In genomic region chr19:9978431-9978951, GRCm38 (mm10) we compare ENCODE assay signal across 9 mouse cellular contexts. TPM values are rescaled to one million over a fixed set of nuclear protein-coding genes. Genes with fewer than 3 reads are reported as not detected.
DNase-seq lines count a peak whose midpoint lies in the region; ATAC-seq and TF ChIP-seq lines count a peak whose summit lies in the region.
"Had no signal": no experiment of that assay in that cellular context is flagged by ENCODE, and none has a peak within 500 bp of the region (broad histone marks: within the 10 kb centered on the region; RNA-seq: fewer than 3 reads in every experiment).

No protein-coding gene starts in this region.

- no peaks in the 10 kb centered on the region for H3K36me3 ChIP-seq in limb, embryonic 14.5 days (ENCODE audit: control insufficient read depth, insufficient read depth, low read length)
- H3K36me3 ChIP-seq in limb, embryonic 10.5 days = no peaks in the 10 kb centered on the region
- no peaks in the 10 kb centered on the region for H3K36me3 ChIP-seq in kidney, embryonic 16.5 days (ENCODE audit: insufficient read depth, low read length)
- peaks cover under 1% of the 10 kb centered on the region for H3K36me3 ChIP-seq in liver, embryonic 16.5 days (ENCODE audit: control insufficient read depth, insufficient read depth)
- no peaks in the 10 kb centered on the region for H3K36me3 ChIP-seq in neural tube, embryonic 15.5 days

- TF ChIP-seq POLR2A in limb, embryonic 14.5 days (IDR thresholded peaks at IDR 0.05; ENCODE audit: borderline replicate concordance, extremely low read depth, insufficient read depth, insufficient read length) = no peak

- no peak overlapping the region for H3K4me2 ChIP-seq in limb, embryonic 14.5 days (replicated peaks; ENCODE audit: low read depth, low read length, severe bottlenecking)
- no peak overlapping the region for H3K4me2 ChIP-seq in kidney, embryonic 16.5 days (replicated peaks; ENCODE audit: low read depth, low read length)
- peak overlapping the region; percentile 52 for H3K4me2 ChIP-seq in liver, embryonic 16.5 days (ENCODE audit: low read depth, low read length)
- no peak overlapping the region for H3K4me2 ChIP-seq in neural tube, embryonic 15.5 days

- H3K27me3 ChIP-seq in limb, embryonic 14.5 days (ENCODE audit: control insufficient read depth, insufficient read depth, low read length) = no peaks in the 10 kb centered on the region
- no peaks in the 10 kb centered on the region for H3K27me3 ChIP-seq in limb, embryonic 10.5 days (ENCODE audit: low read depth, poor library complexity, severe bottlenecking)
- H3K27me3 ChIP-seq in kidney, embryonic 16.5 days (ENCODE audit: insufficient read depth, low read length) = no peaks in the 10 kb centered on the region
- H3K27me3 ChIP-seq in liver, embryonic 16.5 days (ENCODE audit: control insufficient read depth, insufficient read depth, low read depth, low read length) = no peaks in the 10 kb centered on the region
- H3K27me3 ChIP-seq in neural tube, embryonic 15.5 days (replicated peaks) = no peaks in the 10 kb centered on the region

- H3K4me3 ChIP-seq in limb, embryonic 14.5 days (replicated peaks; ENCODE audit: low read length) = no peak overlapping the region
- H3K4me3 ChIP-seq in limb, embryonic 10.5 days = no peak overlapping the region
- no peak overlapping the region for H3K4me3 ChIP-seq in kidney, embryonic 16.5 days (ENCODE audit: low read length)
- peak overlapping the region; percentile 6; the same call in 1 of the 2 replicates for H3K4me3 ChIP-seq in liver, embryonic 16.5 days (ENCODE audit: low read depth, low read length)
- no peak overlapping the region for H3K4me3 ChIP-seq in neural tube, embryonic 15.5 days (replicated peaks)

- 41% methylated on average over 5 of the region's 5 CpGs for WGBS in limb, embryonic 14.5 days
- 69% methylated on average over 5 of the region's 5 CpGs for WGBS in limb, embryonic 10.5 days
- WGBS in kidney, embryonic 16.5 days = 48% methylated on average over 5 of the region's 5 CpGs
- WGBS in liver, embryonic 16.5 days (ENCODE audit: insufficient replicate concordance) = 9% methylated on average over 5 of the region's 5 CpGs
- 55% methylated on average over 5 of the region's 5 CpGs for WGBS in neural tube, embryonic 15.5 days

- no peak overlapping the region for H3K27ac ChIP-seq in limb, embryonic 14.5 days (replicated peaks; ENCODE audit: low read depth, low read length)
- H3K27ac ChIP-seq in limb, embryonic 10.5 days = no peak overlapping the region
- peak overlapping the region; percentile 65 for H3K27ac ChIP-seq in kidney, embryonic 16.5 days (ENCODE audit: low read length)
- H3K27ac ChIP-seq in liver, embryonic 16.5 days (ENCODE audit: low read length) = peak overlapping the region; percentile 94
- no peak overlapping the region for H3K27ac ChIP-seq in neural tube, embryonic 15.5 days (replicated peaks)

- no peak for ATAC-seq in limb, embryonic 14.5 days (ENCODE audit: low FRiP score, low read depth)
- no peak for ATAC-seq in kidney, embryonic 16.5 days (ENCODE audit: low FRiP score, low TSS enrichment)
- peak; percentile 39 for ATAC-seq in liver, embryonic 16.5 days (ENCODE audit: low read depth)
- no peak for ATAC-seq in neural tube, embryonic 15.5 days (ENCODE audit: low FRiP score)

- H3K9me3 ChIP-seq in limb, embryonic 14.5 days (ENCODE audit: control insufficient read depth, low read length) = no peaks in the 10 kb centered on the region
- H3K9me3 ChIP-seq in limb, embryonic 10.5 days (replicated peaks) = no peaks in the 10 kb centered on the region
- H3K9me3 ChIP-seq in kidney, embryonic 16.5 days (ENCODE audit: low read length) = no peaks in the 10 kb centered on the region
- H3K9me3 ChIP-seq in liver, embryonic 16.5 days (replicated peaks; ENCODE audit: control insufficient read depth, low read length) = no peaks in the 10 kb centered on the region
- no peaks in the 10 kb centered on the region for H3K9me3 ChIP-seq in neural tube, embryonic 15.5 days (replicated peaks)

- DNase-seq in limb, embryonic 14.5 days (ENCODE audit: low spot score) = peak; percentile 47
- DNase-seq in limb, embryonic 10.5 days (ENCODE audit: low spot score) = no peak
- DNase-seq in adrenal gland, postnatal 25 days = peak; percentile 81
- DNase-seq in gastrocnemius, postnatal 10 days = peak; percentile 83
- DNase-seq in skeletal muscle tissue, adult 2 months (ENCODE audit: low read depth, low spot score) = peak; percentile 88

- no peak overlapping the region for H3K9ac ChIP-seq in limb, embryonic 14.5 days (ENCODE audit: low read depth, low read length, severe bottlenecking)
- H3K9ac ChIP-seq in kidney, embryonic 16.5 days (replicated peaks; ENCODE audit: low read length) = no peak overlapping the region
- peak overlapping the region; percentile 50 for H3K9ac ChIP-seq in liver, embryonic 16.5 days (ENCODE audit: low read depth, low read length)
- no peak overlapping the region for H3K9ac ChIP-seq in neural tube, embryonic 15.5 days (replicated peaks)

- peaks cover 10% of the 10 kb centered on the region for H3K4me1 ChIP-seq in limb, embryonic 14.5 days (ENCODE audit: control insufficient read depth, insufficient read depth, low read length)
- H3K4me1 ChIP-seq in limb, embryonic 10.5 days = peaks cover 17% of the 10 kb centered on the region
- H3K4me1 ChIP-seq in kidney, embryonic 16.5 days (ENCODE audit: insufficient read depth, low read length) = peaks cover 16% of the 10 kb centered on the region
- H3K4me1 ChIP-seq in liver, embryonic 16.5 days (ENCODE audit: control insufficient read depth, low read depth, low read length) = peaks cover 40% of the 10 kb centered on the region
- peaks cover 16% of the 10 kb centered on the region for H3K4me1 ChIP-seq in neural tube, embryonic 15.5 days

RNA-seq across cellular contexts. Expression of gene Fth1, which starts 1.9 kb away (rescaled TPM):
- polyA plus RNA-seq in limb, embryonic 14.5 days (2012; rRNA removed) = 663 and 670 TPM in 2 replicates
- polyA plus RNA-seq in limb, embryonic 14.5 days (2014; fragmentation: Nextera tagmentation; extraction: Ambion mirVana) = 1,538 and 1,580 TPM in 2 replicates
- 1,175 and 1,229 TPM in 2 replicates for polyA plus RNA-seq in limb, embryonic 10.5 days (2016; fragmentation: Nextera tagmentation; extraction: Ambion mirVana)
- total RNA-seq in adrenal gland, postnatal 25 days (2021) = 2,505 and 2,798 TPM in 2 replicates
- 1,000 to 10,000 TPM; 2,152 to 2,273 TPM for total RNA-seq in gastrocnemius, postnatal 10 days (2021)
- 1,651 and 1,666 TPM in 2 replicates for polyA plus RNA-seq in kidney, embryonic 16.5 days (2015; fragmentation: Nextera tagmentation; extraction: Ambion mirVana)
- 3,514 and 3,691 TPM in 2 replicates for polyA plus RNA-seq in liver, embryonic 16.5 days (2015; fragmentation: Nextera tagmentation; extraction: Ambion mirVana)
- 1,798 and 1,858 TPM in 2 replicates for polyA plus RNA-seq in neural tube, embryonic 15.5 days (2015; fragmentation: Nextera tagmentation; extraction: Ambion mirVana)

RNA-seq across cellular contexts. Expression of gene Best1, which starts 22.9 kb away (rescaled TPM):
- polyA plus RNA-seq in limb, embryonic 14.5 days (2012; rRNA removed) = 1.5 and 1.7 TPM in 2 replicates
- 1.5 and 1.9 TPM in 2 replicates for polyA plus RNA-seq in limb, embryonic 14.5 days (2014; fragmentation: Nextera tagmentation; extraction: Ambion mirVana)
- 2.3 TPM in 2 replicates for polyA plus RNA-seq in limb, embryonic 10.5 days (2016; fragmentation: Nextera tagmentation; extraction: Ambion mirVana)
- total RNA-seq in adrenal gland, postnatal 25 days (2021) = 0.97 TPM in 1 of 2 replicates, not detected in the other
- total RNA-seq in gastrocnemius, postnatal 10 days (2021) = 1 to 10 TPM in 1 of 2 experiments, under 1 TPM in 1; 0.59 to 1.1 TPM
- 1.4 and 1.9 TPM in 2 replicates for polyA plus RNA-seq in kidney, embryonic 16.5 days (2015; fragmentation: Nextera tagmentation; extraction: Ambion mirVana)
- 0.13 and 0.14 TPM in 2 replicates for polyA plus RNA-seq in liver, embryonic 16.5 days (2015; fragmentation: Nextera tagmentation; extraction: Ambion mirVana)
- 2.1 and 2.3 TPM in 2 replicates for polyA plus RNA-seq in neural tube, embryonic 15.5 days (2015; fragmentation: Nextera tagmentation; extraction: Ambion mirVana)

RNA-seq across cellular contexts. Expression of gene Rab3il1, which starts 23.0 kb away (rescaled TPM):
- polyA plus RNA-seq in limb, embryonic 14.5 days (2012; rRNA removed) = 36.1 and 42.8 TPM in 2 replicates
- polyA plus RNA-seq in limb, embryonic 14.5 days (2014; fragmentation: Nextera tagmentation; extraction: Ambion mirVana) = 43.9 and 49.6 TPM in 2 replicates
- polyA plus RNA-seq in limb, embryonic 10.5 days (2016; fragmentation: Nextera tagmentation; extraction: Ambion mirVana) = 39.2 and 41.5 TPM in 2 replicates
- 3.5 and 5.8 TPM in 2 replicates for total RNA-seq in adrenal gland, postnatal 25 days (2021)
- total RNA-seq in gastrocnemius, postnatal 10 days (2021) = 10 to 100 TPM; 15.0 to 18.9 TPM
- polyA plus RNA-seq in kidney, embryonic 16.5 days (2015; fragmentation: Nextera tagmentation; extraction: Ambion mirVana) = 32.0 and 34.6 TPM in 2 replicates
- 236 and 248 TPM in 2 replicates for polyA plus RNA-seq in liver, embryonic 16.5 days (2015; fragmentation: Nextera tagmentation; extraction: Ambion mirVana)
- polyA plus RNA-seq in neural tube, embryonic 15.5 days (2015; fragmentation: Nextera tagmentation; extraction: Ambion mirVana) = 21.4 and 22.5 TPM in 2 replicates
- total RNA-seq: neutrophil, adult 5-6 weeks had no signal

Comparison
In these comparisons a context has a peak if more than half of its experiments do, and no peak if none do; other contexts are left out.
1. H3K27ac ChIP-seq: peak in kidney, embryonic 16.5 days (single experiment) and liver, embryonic 16.5 days (single experiment); none in limb, embryonic 14.5 days (single experiment), limb, embryonic 10.5 days (single experiment) and neural tube, embryonic 15.5 days (single experiment).